Mouse (Mus musculus): ENCODE measurements around the gene Hoxa11.

The Hoxa11 gene

DNA sequence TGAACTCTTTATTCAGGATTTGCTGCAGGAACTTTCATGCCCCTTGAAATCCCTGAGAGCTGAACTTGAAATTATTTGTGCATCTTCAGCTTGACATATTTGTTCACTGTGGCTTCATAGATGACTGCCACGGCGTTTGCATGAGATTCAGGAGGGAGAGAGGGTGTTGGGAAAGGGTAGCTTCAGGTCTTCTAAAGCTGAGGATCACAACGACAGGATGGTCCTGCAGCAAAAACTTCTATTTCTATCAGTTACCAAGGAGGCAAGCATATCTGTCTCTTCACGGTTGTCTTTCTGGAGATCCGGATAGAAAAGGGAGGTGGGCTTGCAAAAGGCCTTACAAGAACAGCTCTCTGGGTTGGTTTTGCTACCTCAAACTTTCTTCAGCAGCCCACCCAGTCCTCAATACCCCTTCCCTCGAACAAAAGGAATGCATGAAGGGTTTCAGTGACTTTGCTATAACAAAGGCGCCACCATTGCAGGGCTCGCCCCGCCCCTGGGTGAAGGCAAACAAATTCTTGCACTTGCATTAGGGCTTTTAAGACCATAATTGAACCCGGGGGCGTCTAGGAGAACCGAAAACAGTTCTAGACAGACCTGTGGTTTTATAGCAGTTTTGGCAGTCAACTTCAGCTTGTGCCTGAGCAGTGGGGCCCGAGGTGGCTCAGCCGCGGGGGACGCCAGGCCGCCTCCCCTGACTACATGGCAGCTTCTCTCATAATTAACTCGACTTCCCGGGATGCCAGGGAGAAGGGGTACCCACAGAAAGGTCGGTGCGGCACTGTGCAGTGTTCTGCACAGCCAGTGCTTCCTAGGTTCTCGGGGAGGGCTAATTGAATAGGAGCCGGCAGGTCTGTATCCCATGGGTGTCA is 2.4 kb upstream of the Hoxa11 start:
- DNase-seq (ENCODE audit: low spot score in 2 of 2): no peak

DNA sequence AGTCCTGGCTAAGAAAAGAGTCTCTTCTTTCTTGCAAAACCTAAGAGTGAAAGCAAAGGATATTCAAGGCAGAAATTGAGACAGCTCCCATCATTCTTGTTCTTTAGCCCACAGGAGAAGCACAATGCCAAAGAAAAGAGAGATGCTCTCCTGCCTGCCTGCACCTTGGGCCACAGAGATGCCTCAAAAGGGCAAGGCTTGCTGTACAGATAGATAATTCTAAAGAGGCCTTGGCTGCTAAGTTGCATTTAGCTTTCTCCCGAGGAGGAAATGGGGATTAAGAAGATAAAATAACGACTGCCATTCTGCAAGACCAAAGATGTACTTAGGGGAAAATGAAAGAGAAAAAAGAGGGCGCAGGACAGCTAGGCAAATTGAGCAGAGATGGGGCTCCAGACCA is 1.3 kb upstream of the Hoxa11 start:
- no peak for DNase-seq (ENCODE audit: low spot score in 2 of 2)

- DNase-seq (ENCODE audit: low spot score in 2 of 2): no peak
Measured at GRCm38 (mm10) chr6:52246403-52246803, 793 bp upstream of the Hoxa11 start.

- DNase-seq (ENCODE audit: low spot score in 2 of 2): no peak
Measured at GRCm38 (mm10) chr6:52245040-52245756, 412 bp downstream of the Hoxa11 start.

DNA sequence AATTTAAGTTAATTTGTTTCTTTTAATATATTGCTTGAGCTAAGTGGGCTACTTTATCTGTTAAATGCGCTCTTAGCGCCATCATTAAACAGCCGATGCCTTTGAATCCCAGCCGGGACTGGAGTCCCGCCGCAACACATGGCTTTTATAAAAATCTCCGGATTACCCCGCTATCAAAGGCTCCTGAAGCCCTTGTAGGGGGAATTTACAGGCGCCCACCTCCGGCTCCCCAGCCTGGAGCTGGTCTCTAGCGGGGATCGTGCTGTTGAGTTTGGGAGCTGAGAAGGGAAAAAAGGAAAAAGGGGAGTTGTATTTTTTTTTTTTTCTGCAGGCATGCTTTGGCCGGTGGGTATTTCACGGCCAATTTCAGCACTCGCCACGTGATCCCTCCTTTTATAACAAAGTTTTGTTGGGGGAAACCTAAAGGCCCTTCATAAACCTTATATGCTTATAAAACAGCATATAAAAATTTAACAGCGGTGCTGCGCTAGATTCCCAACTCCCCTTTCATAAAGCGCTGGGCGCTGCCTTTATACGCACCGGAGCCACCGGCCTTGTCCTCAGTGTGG is 1.1 kb downstream of the Hoxa11 start:
- no peak for DNase-seq (ENCODE audit: low spot score in 2 of 2)

DNA sequence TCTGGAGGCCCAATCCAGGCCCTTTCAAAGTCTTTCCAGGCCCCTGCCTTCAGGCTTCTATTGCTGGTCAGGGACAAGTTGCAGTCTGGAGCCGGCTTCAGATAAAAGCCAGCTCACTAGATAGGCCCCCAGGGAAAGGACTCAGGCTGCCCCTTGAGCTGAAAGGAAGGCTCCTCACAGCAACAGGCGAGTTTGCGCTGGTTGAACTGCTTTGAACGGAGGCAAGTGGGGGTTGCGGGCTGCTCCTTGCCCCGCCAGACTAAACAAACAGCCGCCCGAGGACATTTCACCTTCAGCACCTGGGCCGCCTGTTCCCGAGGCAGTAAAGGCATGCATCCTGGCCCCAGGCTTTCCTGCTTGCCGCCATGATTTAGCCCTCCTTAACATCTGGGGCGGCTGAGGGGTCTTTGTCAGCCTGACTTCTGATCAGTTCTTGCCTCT is 1.9 kb downstream of the Hoxa11 start:
- no peak for DNase-seq (ENCODE audit: low spot score in 2 of 2)

DNA sequence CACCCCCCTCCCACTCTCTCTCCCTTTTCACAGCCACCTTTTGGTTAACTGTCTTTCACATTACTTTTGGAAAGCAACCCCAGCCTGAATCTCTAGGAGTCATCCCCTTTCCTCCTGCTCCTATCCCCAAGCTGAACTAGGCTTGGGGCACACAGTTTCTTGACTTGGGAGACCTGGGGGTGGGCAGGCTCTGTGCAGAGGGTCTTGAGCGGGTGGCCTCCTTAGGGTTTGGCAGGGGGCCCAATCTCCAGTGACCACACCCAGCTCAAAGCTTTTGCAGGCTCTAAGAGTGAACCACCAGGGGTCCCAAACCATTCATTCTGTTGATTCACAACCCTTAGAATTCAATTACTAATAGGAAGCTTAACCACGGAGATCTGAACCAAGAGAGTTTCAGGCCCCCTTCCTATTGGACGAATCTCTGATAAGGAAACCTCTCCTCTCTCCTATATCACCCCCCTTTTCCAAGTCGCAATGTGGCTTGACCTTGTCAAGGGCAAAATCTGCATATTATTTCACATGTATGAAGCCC is 2.7 kb downstream of the Hoxa11 start:
- DNase-seq (ENCODE audit: low spot score in 2 of 2): no peak

DNA sequence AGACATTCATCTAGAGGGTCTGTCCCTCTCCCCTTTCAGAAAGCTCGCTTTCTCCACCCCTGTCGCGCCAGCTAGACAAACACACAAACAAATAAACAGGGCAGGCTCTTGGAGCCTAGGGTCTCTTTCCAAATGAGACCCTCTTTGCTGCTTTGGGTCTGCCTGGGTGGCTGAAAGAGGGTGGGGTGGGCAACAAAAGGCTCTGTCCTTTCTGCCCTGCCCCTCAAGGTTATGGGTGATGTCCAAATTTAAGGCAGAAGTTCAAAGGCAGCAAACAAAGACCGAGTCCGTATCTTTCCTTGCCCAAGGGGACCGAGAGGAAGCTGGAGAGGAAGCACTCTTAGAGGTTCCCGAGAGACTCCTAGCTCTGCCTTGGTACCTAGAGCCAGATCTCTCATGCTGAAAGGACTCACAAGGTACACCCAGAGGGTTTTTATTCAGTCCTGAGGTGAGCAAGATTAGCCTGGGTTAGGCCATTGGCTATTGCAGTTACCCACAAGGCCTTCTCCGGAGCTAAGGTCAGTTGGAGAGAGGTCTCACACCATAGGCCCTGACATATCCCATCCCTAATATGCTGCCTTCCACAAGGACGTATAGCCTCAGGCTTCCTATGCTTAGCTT is 4.5 kb downstream of the Hoxa11 start:
- DNase-seq (ENCODE audit: low spot score in 2 of 2): no peak

- DNase-seq (ENCODE audit: low spot score in 2 of 2): peak in 1 of 2 experiments; percentile 55
Measured at GRCm38 (mm10) chr6:52240389-52241000, 5.1 kb downstream of the Hoxa11 start, which contains the start of gene Hoxa10. Gene Hoxa10 (minus strand): TSS chr6:52240854.

DNA sequence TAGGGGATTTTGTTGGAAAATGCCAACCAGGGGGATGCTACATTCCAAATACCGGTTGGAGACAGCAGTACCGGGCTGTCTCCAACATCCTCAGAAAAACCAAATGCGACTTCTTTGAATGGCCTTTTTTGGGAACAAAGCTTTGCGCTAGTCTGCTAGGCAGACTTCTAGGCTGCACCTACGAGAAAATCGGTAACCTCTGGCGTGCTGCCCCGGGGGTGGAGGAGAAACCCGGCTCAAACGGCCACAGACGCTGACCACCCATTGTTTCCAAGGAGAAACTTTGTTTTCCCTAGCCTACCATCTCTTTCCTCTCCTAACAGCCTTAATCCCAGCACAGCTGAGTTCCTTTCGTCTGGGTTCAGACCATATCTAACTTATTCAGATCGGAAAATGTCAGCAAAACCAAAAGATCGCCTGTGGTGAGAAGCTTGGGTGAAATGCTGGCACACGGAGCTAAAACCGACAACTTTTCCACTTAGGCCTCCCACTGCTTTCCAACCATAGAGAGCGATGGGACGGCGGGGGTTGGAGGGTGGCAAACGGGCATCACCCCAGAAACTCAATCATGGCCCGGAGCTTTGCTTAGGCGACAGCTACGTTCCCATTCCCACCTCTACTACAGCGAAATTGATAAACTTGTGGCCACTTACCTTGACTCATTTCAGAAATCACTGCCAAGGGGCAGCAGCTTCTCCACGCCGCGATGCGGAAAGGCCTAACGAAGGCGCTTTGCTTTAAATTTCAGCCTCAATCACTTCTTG is 5.8 kb downstream of the Hoxa11 start:
- DNase-seq (ENCODE audit: low spot score in 2 of 2): no peak

GRCm38 (mm10) chr6:52238976-52239375 is 6.6 kb downstream of the Hoxa11 start:
- no peak for DNase-seq (ENCODE audit: low spot score in 2 of 2)

DNA sequence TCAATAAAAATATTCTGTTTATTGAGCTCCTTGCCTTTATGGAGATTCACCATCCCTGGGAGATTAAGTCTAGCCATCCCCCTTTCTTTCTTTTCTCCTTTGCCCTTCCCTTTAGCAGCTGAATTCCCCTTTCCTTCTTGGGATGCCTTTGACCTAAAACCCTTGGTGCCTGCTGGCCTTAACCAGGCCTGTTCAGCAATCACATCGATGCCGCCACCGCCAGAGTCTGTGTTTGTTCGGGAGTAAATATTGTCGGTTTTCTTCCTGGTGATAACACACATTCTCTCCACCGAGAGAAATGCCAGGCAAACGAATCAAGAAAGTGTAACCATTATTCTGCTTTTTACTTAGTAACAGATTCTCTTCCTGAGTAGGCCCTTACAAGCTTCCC is 7.5 kb downstream of the Hoxa11 start:
- no peak for DNase-seq (ENCODE audit: low spot score in 2 of 2)

- no peak for DNase-seq (ENCODE audit: low spot score in 2 of 2)
Measured at GRCm38 (mm10) chr6:52237346-52238154, 8.1 kb downstream of the Hoxa11 start.

GRCm38 (mm10) chr6:52236806-52237205 is 8.8 kb downstream of the Hoxa11 start:
- DNase-seq (ENCODE audit: low spot score in 2 of 2): no peak

- DNase-seq (ENCODE audit: low spot score in 2 of 2): no peak
Measured at GRCm38 (mm10) chr6:52235866-52236265, 9.7 kb downstream of the Hoxa11 start.

- DNase-seq (ENCODE audit: low spot score in 2 of 2): no peak
Measured at GRCm38 (mm10) chr6:52235267-52235666, 10.3 kb downstream of the Hoxa11 start.

DNA sequence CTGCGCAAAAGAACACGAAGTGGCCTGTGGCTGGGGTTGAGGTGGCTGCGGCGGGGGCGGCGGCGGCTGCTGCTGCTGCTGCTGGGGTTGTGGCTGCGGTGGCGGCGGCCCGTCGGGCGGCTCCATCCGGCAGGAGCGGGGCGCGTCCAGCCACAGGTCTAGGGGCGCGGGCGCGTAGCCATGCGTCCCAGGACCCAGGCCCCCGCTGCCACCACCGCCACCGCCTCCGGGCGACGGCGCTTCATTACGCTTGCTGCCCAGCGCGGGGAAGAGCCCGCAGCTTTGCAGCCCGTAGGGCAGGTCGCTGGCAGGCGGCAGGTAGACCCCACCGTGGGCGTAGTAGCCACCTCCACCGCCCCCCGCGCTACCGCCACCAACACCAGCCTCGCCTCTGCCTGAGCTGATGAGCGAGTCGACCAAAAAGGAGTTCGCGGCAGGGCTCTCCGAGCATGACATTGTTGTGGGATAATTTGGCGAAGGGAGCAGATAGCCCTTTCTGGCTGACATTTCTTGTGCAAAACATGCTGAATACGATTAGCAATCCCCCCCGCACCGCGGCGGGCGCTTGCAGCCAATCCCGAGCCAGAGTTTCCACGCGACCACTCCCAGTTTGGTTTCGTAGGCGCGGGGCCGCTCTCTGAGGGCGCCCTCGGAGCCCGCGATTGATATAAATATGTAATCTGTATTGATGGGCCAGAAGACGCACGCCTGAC is 11.0 kb downstream of the Hoxa11 start:
- peak in 1 of 2 experiments; percentile 15 for DNase-seq (ENCODE audit: low spot score in 2 of 2)

DNA sequence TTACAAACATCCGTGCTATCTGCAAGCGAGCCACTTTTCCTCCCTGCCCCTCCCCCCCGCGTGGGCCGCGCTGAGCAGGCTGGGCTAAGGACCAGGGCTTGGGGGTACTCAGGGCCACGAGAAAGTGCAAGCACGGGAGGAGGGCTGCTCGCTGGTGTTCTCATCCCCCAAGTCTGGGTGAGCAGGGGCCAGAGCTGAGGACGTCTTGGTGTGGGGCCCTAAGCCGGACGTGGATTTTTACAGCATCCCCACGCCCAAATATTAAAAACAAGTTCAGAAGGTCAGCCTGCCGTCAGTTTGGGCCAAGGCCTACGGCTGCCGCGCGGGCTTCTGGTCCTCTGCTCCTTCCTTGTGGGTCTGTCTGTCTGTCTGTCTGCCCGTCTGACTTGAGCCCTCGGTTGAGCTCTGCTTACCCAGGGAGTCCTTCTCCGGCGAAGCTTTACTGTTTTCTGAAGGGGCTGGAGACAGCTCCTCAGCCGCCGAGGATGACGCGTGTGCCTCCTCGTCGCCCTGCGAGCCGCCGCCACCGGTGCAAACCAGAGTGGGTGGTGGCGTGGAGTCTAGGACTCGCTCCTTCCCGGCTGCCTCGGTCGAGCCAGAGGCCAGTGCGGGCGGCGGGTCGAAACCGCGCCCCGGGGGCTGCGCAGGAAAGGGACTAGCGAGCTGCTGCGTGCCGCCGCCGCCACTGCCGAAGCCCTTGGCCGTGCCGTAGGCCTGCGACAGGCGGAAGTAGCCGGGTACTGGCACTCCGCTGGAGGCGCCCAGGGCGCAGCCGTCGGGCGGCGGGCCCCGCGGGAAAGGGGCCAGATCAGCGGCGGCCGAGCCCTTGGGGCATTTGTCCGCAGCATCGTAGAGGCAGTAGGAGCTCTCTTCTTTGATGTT is 11.8 kb downstream of the Hoxa11 start:
- DNase-seq (ENCODE audit: low spot score in 2 of 2): peak in 1 of 2 experiments; percentile 21
